Mouse (Mus musculus): ENCODE measurements around the gene Blmh. TPM values are rescaled to one million over a fixed set of nuclear protein-coding genes. Genes with fewer than 3 reads are reported as not detected.

Blmh gene
- polyA plus RNA-seq, 1 experiment: 26.4 TPM

DNA sequence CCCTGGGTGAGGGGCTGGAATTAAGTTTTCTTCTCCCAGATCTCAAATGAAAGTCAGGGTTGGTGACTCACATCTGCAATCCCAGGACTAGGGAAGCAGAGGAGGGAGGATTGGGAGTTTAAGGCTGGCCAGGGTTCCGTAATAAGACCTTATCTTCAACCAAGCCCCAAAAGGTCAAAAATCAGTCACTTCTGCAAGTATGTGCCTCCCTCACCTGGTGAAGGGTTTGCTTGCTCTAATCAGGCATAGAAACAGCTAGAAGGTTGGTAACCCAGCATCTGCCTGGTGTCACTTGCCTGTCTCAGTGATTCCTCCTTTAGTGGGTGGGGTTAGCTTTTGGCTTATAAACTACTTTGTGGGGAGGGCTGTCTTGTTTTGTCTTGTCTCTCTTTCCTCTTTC lies 77.8 kb downstream of the Blmh start:
- Histone ChIP-seq H3K36me3 (ENCODE audit: control insufficient read depth, insufficient read depth) (no peaks in the 10 kb centered on the region), H3K79me2 (ENCODE audit: control insufficient read depth, insufficient read depth) (no peaks in the 10 kb centered on the region), H3K79me3 (ENCODE audit: low read depth) (no peaks in the 10 kb centered on the region), H3ac (ENCODE audit: control insufficient read depth, insufficient read length, low read depth) (no peak overlapping the region), H3K27me3 (ENCODE audit: control insufficient read depth, insufficient read depth, insufficient read length) (no peaks in the 10 kb centered on the region), H3K4me3 (ENCODE audit: insufficient read depth, poor library complexity, severe bottlenecking) (no peak overlapping the region)
- TF ChIP-seq CTCF (IDR thresholded peaks at IDR 0.05; ENCODE audit: control insufficient read depth, insufficient read depth, insufficient read length) (no peak), CEBPB (IDR thresholded peaks at IDR 0.05; ENCODE audit: low read depth) (no peak), MAX (IDR thresholded peaks at IDR 0.05) (no peak)

GRCm38 (mm10) chr11:77005881-77006280 lies 81.3 kb downstream of the Blmh start:
- H3K4me3 ChIP-seq (ENCODE audit: insufficient read depth, poor library complexity, severe bottlenecking): no peak overlapping the region
- H3ac ChIP-seq (ENCODE audit: control insufficient read depth, insufficient read length, low read depth): no peak overlapping the region
- no peaks in the 10 kb centered on the region for H3K79me3 ChIP-seq (ENCODE audit: low read depth)
- no peak for TF ChIP-seq MYOG (IDR thresholded peaks at IDR 0.05; ENCODE audit: control insufficient read depth, extremely low read depth, insufficient read length)
- no peak for TF ChIP-seq CTCF (IDR thresholded peaks at IDR 0.05; ENCODE audit: control insufficient read depth, insufficient read depth, insufficient read length)
- no peak for TF ChIP-seq USF1 (IDR thresholded peaks at IDR 0.05; ENCODE audit: low read depth)
- no peak for TF ChIP-seq MAX (IDR thresholded peaks at IDR 0.05)
- TF ChIP-seq FOSL1 (IDR thresholded peaks at IDR 0.05; ENCODE audit: insufficient read depth, low read length, poor library complexity, severe bottlenecking): no peak
- no peak for TF ChIP-seq MYOD1 (IDR thresholded peaks at IDR 0.05; ENCODE audit: control insufficient read depth, insufficient read length, low read depth)
- TF ChIP-seq CEBPB (IDR thresholded peaks at IDR 0.05; ENCODE audit: low read depth): no peak
- no peaks in the 10 kb centered on the region for H3K36me3 ChIP-seq (ENCODE audit: control insufficient read depth, insufficient read depth)
- H3K27me3 ChIP-seq (ENCODE audit: control insufficient read depth, insufficient read depth, insufficient read length): no peaks in the 10 kb centered on the region
- no peaks in the 10 kb centered on the region for H3K79me2 ChIP-seq (ENCODE audit: control insufficient read depth, insufficient read depth)

- Histone ChIP-seq H3K4me3 (ENCODE audit: insufficient read depth, poor library complexity, severe bottlenecking) (no peak overlapping the region), H3ac (ENCODE audit: control insufficient read depth, insufficient read length, low read depth) (no peak overlapping the region), H3K27me3 (ENCODE audit: control insufficient read depth, insufficient read depth, insufficient read length) (no peaks in the 10 kb centered on the region), H3K79me2 (ENCODE audit: control insufficient read depth, insufficient read depth) (no peaks in the 10 kb centered on the region), H3K79me3 (ENCODE audit: low read depth) (no peaks in the 10 kb centered on the region), H3K36me3 (ENCODE audit: control insufficient read depth, insufficient read depth) (no peaks in the 10 kb centered on the region)
- no peak for TF ChIP-seq FOSL1 (IDR thresholded peaks at IDR 0.05; ENCODE audit: insufficient read depth, low read length, poor library complexity, severe bottlenecking)
- no peak for TF ChIP-seq CTCF (IDR thresholded peaks at IDR 0.05; ENCODE audit: control insufficient read depth, insufficient read depth, insufficient read length)
- no peak for TF ChIP-seq USF1 (IDR thresholded peaks at IDR 0.05; ENCODE audit: low read depth)
- TF ChIP-seq CEBPB (IDR thresholded peaks at IDR 0.05; ENCODE audit: low read depth): no peak
- TF ChIP-seq MYOD1 (IDR thresholded peaks at IDR 0.05; ENCODE audit: control insufficient read depth, insufficient read length, low read depth): no peak
- no peak for TF ChIP-seq MYOG (IDR thresholded peaks at IDR 0.05; ENCODE audit: control insufficient read depth, extremely low read depth, insufficient read length)
- no peak for TF ChIP-seq MAX (IDR thresholded peaks at IDR 0.05)
These were observed 82.0 kb downstream of the Blmh start for GRCm38 (mm10) chr11:77006616-77007015.

DNA sequence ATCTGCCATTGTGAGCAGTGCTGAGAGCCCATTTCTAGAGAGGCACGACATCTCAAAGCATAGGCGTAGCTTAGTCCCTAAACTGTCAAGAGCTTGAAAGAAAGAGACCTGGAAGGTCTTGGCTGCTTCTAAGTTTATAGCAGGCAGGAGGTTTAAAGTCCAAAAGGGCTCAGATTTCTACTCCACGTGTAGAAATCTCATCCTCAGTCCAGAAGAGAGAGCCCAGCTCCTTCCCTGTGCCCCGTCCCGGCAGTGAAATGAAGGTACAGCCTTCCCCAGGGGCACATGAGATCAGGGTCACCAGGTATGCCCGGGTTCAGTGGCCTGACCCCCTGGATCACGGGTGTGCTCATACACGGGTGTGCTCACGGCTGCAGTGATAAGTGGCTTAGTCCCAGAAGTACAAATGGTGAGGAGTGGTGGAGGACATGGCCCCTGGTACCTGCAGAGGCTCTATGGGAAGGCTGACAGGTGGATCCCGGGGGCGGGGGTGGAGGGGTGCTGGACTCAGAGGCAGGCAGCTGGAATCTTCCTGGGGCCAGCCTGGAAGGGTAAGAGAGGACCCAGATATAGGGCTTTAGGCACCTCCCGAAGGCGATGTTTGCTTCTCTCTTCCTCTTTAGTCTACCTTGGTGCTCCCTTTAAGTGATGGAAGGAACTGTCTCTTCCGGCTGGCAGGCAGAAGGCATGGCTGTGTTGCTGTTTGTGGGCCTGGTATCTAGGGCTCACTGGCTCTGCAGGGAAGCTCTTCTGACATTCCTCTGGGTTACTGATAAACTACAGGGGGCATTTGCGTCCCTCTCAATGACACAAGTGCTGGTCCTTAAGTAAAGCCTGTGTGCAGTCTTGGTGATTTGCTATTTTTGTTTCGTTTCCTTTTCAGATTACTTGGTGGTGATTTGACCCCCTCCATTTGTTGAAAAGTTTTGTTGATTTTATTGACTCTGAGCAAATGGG lies 84.7 kb downstream of the Blmh start:
- H3ac ChIP-seq (ENCODE audit: control insufficient read depth, insufficient read length, low read depth): no peak overlapping the region
- TF ChIP-seq MYOG (IDR thresholded peaks at IDR 0.05; ENCODE audit: control insufficient read depth, extremely low read depth, insufficient read length): no peak
- TF ChIP-seq USF1 (IDR thresholded peaks at IDR 0.05; ENCODE audit: low read depth): no peak
- no peak for TF ChIP-seq FOSL1 (IDR thresholded peaks at IDR 0.05; ENCODE audit: insufficient read depth, low read length, poor library complexity, severe bottlenecking)
- TF ChIP-seq CEBPB (IDR thresholded peaks at IDR 0.05; ENCODE audit: low read depth): no peak
- TF ChIP-seq MAX (IDR thresholded peaks at IDR 0.05): no peak
- TF ChIP-seq MYOD1 (IDR thresholded peaks at IDR 0.05; ENCODE audit: control insufficient read depth, insufficient read length, low read depth): no peak
- TF ChIP-seq CTCF (IDR thresholded peaks at IDR 0.05; ENCODE audit: control insufficient read depth, insufficient read depth, insufficient read length): no peak
- no peaks in the 10 kb centered on the region for H3K79me2 ChIP-seq (ENCODE audit: control insufficient read depth, insufficient read depth)
- H3K27me3 ChIP-seq (ENCODE audit: control insufficient read depth, insufficient read depth, insufficient read length): no peaks in the 10 kb centered on the region
- H3K36me3 ChIP-seq (ENCODE audit: control insufficient read depth, insufficient read depth): no peaks in the 10 kb centered on the region
- no peaks in the 10 kb centered on the region for H3K79me3 ChIP-seq (ENCODE audit: low read depth)
- H3K4me3 ChIP-seq (ENCODE audit: insufficient read depth, poor library complexity, severe bottlenecking): no peak overlapping the region

DNA sequence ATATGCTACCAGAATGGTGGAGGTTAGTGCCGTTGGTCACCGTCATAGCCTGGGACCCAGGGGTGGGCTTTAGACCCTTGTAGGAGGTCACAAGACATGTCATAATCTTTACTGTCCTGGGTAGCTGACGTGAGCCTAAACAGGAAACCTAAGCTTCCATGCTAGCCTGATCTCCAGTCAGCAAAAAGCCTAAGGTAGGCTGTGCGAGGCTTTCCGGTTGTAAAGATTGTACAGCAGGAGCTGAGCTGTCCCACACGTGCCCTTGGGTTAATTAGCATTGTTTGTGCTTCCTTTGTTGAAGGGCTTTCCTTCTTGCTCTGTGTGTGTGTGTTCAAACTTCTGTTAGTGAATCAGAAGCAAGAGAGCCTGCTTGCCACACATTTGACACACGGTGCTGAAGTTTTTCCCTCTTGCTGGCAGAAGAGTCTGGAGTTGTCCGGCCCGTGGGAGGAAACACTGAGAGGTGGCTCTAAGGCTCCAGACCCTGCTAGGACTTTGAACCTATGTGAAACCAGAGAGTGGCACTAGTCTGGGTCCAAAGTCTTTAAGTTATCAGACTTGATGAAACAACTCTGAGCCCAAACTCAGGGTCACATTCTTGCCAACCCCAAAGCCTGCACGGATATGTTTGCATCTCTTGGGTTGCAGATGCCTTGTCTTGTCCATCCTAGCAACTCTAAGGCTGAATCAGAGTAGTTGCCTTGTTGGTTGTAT lies 86.3 kb downstream of the Blmh start:
- H3ac ChIP-seq (ENCODE audit: control insufficient read depth, insufficient read length, low read depth): no peak overlapping the region
- H3K79me2 ChIP-seq (ENCODE audit: control insufficient read depth, insufficient read depth): no peaks in the 10 kb centered on the region
- H3K4me3 ChIP-seq (ENCODE audit: insufficient read depth, poor library complexity, severe bottlenecking): no peak overlapping the region
- H3K79me3 ChIP-seq (ENCODE audit: low read depth): no peaks in the 10 kb centered on the region
- H3K36me3 ChIP-seq (ENCODE audit: control insufficient read depth, insufficient read depth): no peaks in the 10 kb centered on the region
- TF ChIP-seq USF1 (IDR thresholded peaks at IDR 0.05; ENCODE audit: low read depth) (no peak), CEBPB (IDR thresholded peaks at IDR 0.05; ENCODE audit: low read depth) (no peak), MYOD1 (IDR thresholded peaks at IDR 0.05; ENCODE audit: control insufficient read depth, insufficient read length, low read depth) (no peak), CTCF (IDR thresholded peaks at IDR 0.05; ENCODE audit: control insufficient read depth, insufficient read depth, insufficient read length) (no peak), FOSL1 (IDR thresholded peaks at IDR 0.05; ENCODE audit: insufficient read depth, low read length, poor library complexity, severe bottlenecking) (no peak), MAX (IDR thresholded peaks at IDR 0.05) (no peak), MYOG (IDR thresholded peaks at IDR 0.05; ENCODE audit: control insufficient read depth, extremely low read depth, insufficient read length) (no peak)
- H3K27me3 ChIP-seq (ENCODE audit: control insufficient read depth, insufficient read depth, insufficient read length): no peaks in the 10 kb centered on the region

Data from C2C12 (cell line).